Mouse (Mus musculus) liver, embryonic 16.5 days (tissue): ENCODE results near the gene Ppp1r14c. TPM values are rescaled to one million over a fixed set of nuclear protein-coding genes. Genes with fewer than 3 reads are reported as not detected.
A peak's percentile ranks its signal among the peaks of the same experiment; 100 is the strongest.

Source experiments
- ATAC-seq: fragments of 200-750 bp; cut with Nextera tagmentation; 2 replicates; pipeline ENCODE4 v1.8.0; 2017; ENCODE audit warnings: low read depth, mild to moderate bottlenecking, moderate number of reproducible peaks, moderate library complexity
- H3K27ac ChIP-seq: fragments of 300-500 bp; sonication (generic); 2 replicates; pipeline ENCODE4 v1.5.1; 2014; ENCODE audit warnings: mild to moderate bottlenecking, low read length
- H3K27me3 ChIP-seq: fragments of 300-500 bp; sonication (generic); 2 replicates; pipeline ENCODE4 v1.6.1; 2014; ENCODE audit warnings: low read depth, low read length, mixed read lengths; ENCODE audit not compliant: control insufficient read depth, insufficient read depth
- H3K36me3 ChIP-seq: fragments of 300-500 bp; sonication (generic); 2 replicates; pipeline ENCODE4 v1.6.1; 2014; ENCODE audit warnings: mild to moderate bottlenecking; ENCODE audit not compliant: control insufficient read depth, insufficient read depth
- H3K4me1 ChIP-seq: fragments of 300-500 bp; sonication (generic); 2 replicates; pipeline ENCODE4 v1.6.1; 2014; ENCODE audit warnings: low read depth, low read length, mixed read lengths; ENCODE audit not compliant: control insufficient read depth
- H3K4me2 ChIP-seq: fragments of 300-500 bp; sonication (generic); 2 replicates; pipeline ENCODE4 v1.6.1; 2014; ENCODE audit warnings: low read depth, low read length, mixed read lengths
- H3K4me3 ChIP-seq: fragments of 300-500 bp; sonication (generic); 2 replicates; pipeline ENCODE4 v1.5.1; 2014; ENCODE audit warnings: low read depth, mild to moderate bottlenecking, low read length
- H3K9ac ChIP-seq: fragments of 300-500 bp; sonication (generic); 2 replicates; pipeline ENCODE4 v1.6.1; 2014; ENCODE audit warnings: low read depth, low read length
- H3K9me3 ChIP-seq: fragments of 300-500 bp; sonication (generic); replicated peaks from 2 replicates; pipeline ENCODE4 v1.6.1; 2016; ENCODE audit warnings: low read length; ENCODE audit not compliant: control insufficient read depth
- WGBS: fragments of 180-500 bp; shearing (Covaris S2); extraction: QIAGEN DNeasy Blood & Tissue Kit; methylation state at CpG from one replicate; pipeline ENCODE4 v1.1.7; 2014; ENCODE audit not compliant: insufficient replicate concordance; 5-methylcytosine and 5-hydroxymethylcytosine counted together
- polyA plus RNA-seq: library from polyadenylated mRNA; unstranded; fragments of >200 nt; fragmentation: Nextera tagmentation; extraction: Ambion mirVana; gene quantifications from 2 replicates; pipeline ENCODE4 v1.2.1, GENCODE M21; 2015

Gene Ppp1r14c
- polyA plus RNA-seq = 0.25 and 0.33 TPM in 2 replicates

GRCm38 (mm10) chr10:3366036-3366869 is at the start of gene Ppp1r14c:
Ppp1r14c (plus strand) TSS chr10:3366057.
- Histone ChIP-seq H3K9me3 (no peaks in the 10 kb centered on the region), H3K4me3 (peak within 1 kb of the TSS; percentile 53), H3K27me3 (peaks cover 22% of the 10 kb centered on the region), H3K27ac (no peak within 1 kb of the TSS), H3K4me2 (peak within 1 kb of the TSS; percentile 67), H3K9ac (no peak within 1 kb of the TSS), H3K4me1 (no peaks in the 10 kb centered on the region), H3K36me3 (no peaks in the 10 kb centered on the region)
- under 1% methylated on average over 67 of the region's 74 CpGs for WGBS
- no peak for ATAC-seq

GRCm38 (mm10) chr10:3321406-3321805 is 44.5 kb upstream of the Ppp1r14c start:
- no peak overlapping the region for H3K27ac ChIP-seq
- no peak overlapping the region for H3K9ac ChIP-seq
- 59% methylated on average over 2 of the region's 2 CpGs for WGBS
- ATAC-seq = no peak
- H3K4me3 ChIP-seq = no peak overlapping the region
- no peaks in the 10 kb centered on the region for H3K36me3 ChIP-seq
- H3K27me3 ChIP-seq = no peaks in the 10 kb centered on the region
- H3K4me2 ChIP-seq = no peak overlapping the region
- H3K9me3 ChIP-seq = no peaks in the 10 kb centered on the region
- H3K4me1 ChIP-seq = no peaks in the 10 kb centered on the region

DNA sequence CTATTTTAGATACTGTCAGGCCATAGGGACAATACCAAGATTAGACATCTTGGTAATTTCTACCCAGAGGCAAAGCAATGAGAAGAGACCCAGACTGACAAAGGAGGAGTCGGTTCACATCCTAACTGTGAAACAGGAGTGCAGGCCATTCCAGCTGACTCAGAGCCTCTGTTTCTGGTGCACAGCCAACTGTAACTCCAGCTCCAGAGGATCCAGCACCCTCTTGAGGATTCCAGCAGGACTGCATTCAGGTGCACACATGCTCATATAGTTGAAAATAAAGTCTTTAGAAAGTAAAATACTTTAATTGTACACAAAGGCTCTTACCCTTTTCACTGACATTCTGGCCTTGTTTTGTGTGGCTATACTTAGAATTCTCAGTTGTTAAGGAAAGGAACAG is 40.4 kb upstream of the Ppp1r14c start:
- Histone ChIP-seq H3K4me1 (no peaks in the 10 kb centered on the region), H3K27ac (no peak overlapping the region), H3K4me3 (no peak overlapping the region), H3K9me3 (no peaks in the 10 kb centered on the region), H3K27me3 (no peaks in the 10 kb centered on the region), H3K36me3 (no peaks in the 10 kb centered on the region), H3K9ac (no peak overlapping the region), H3K4me2 (no peak overlapping the region)
- 52% methylated on average over 1 of the region's 1 CpGs for WGBS
- ATAC-seq = no peak

DNA sequence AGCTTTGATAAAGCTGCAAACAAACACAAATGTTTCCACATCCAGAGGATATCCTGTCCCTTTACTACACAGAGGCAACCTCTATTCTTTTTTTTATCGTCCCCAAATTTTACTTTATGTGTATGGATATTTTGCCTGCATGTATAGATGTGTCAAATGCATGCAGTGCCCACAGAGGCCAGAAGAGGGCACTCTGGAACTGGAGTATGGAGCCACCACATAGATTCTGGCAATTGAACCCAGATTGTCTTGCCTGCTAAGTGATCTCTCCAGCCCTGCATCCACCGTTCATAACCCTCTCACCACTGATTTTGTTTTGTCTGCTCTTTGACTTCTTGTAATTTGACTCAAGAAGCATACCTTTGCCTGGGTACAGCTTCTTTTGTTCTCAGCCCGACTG is 33.0 kb upstream of the Ppp1r14c start:
- H3K4me3 ChIP-seq = no peak overlapping the region
- no peak overlapping the region for H3K4me2 ChIP-seq
- H3K9ac ChIP-seq = no peak overlapping the region
- no peak for ATAC-seq
- no peaks in the 10 kb centered on the region for H3K4me1 ChIP-seq
- H3K27me3 ChIP-seq = no peaks in the 10 kb centered on the region
- no peaks in the 10 kb centered on the region for H3K36me3 ChIP-seq
- WGBS = 22% methylated on average over 3 of the region's 3 CpGs
- no peak overlapping the region for H3K27ac ChIP-seq
- H3K9me3 ChIP-seq = no peaks in the 10 kb centered on the region

DNA sequence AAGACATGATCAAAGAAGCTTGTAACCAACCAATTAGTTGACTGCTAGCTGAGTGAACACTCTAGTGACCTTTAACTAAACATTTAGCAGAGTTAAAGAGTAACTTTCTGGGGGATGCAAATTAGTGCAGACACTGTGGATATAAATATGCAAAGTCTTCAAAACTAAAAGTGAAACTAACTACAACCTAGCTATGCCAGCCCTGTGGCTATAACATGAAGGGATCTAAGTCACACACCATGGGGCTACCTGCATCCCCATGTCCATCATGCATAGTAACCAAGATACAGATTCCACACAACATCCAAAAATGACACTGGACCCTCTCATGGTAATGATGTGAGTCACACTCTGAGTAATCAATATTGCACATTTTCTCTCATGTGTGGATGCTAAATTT is 31.3 kb upstream of the Ppp1r14c start:
- no peak overlapping the region for H3K4me3 ChIP-seq
- H3K27ac ChIP-seq = no peak overlapping the region
- H3K9me3 ChIP-seq = no peaks in the 10 kb centered on the region
- H3K4me2 ChIP-seq = no peak overlapping the region
- H3K27me3 ChIP-seq = no peaks in the 10 kb centered on the region
- H3K9ac ChIP-seq = no peak overlapping the region
- no peaks in the 10 kb centered on the region for H3K36me3 ChIP-seq
- no peaks in the 10 kb centered on the region for H3K4me1 ChIP-seq
- ATAC-seq = no peak

DNA sequence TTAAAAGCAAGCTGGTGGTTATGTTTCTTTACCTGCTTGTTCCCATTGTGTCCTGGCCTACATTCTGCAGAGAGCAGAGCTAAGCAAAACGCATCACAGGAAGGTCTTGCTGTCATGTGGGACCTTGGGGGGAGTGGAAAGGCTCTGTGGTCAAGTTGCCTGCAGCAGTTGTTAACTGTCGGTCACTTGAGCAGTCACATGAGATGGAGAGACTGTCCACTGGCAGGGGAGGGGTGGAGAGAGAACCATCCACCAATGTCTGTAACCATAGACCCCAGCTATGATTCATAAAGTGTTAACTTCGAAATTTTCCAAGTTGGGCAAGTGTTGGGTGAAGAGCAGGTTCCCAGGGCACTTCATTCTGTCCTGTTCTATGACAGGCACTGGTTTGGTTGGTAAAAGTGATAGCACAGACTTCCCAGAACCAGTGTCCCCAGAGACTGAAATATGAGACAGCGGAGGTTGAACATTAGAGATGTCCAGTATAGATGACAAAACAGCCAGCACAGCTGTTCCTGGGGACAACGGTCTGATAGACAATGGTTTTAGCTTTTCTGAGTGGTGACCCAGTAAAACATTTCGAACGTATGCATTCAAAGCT is 29.0 kb upstream of the Ppp1r14c start:
- WGBS = 45% methylated on average over 7 of the region's 7 CpGs

GRCm38 (mm10) chr10:3337330-3337901 is 28.4 kb upstream of the Ppp1r14c start:
- Histone ChIP-seq H3K4me2 (no peak overlapping the region), H3K4me1 (no peaks in the 10 kb centered on the region), H3K27ac (no peak overlapping the region), H3K9me3 (no peaks in the 10 kb centered on the region), H3K27me3 (no peaks in the 10 kb centered on the region), H3K4me3 (no peak overlapping the region), H3K36me3 (no peaks in the 10 kb centered on the region), H3K9ac (no peak overlapping the region)
- WGBS = 17% methylated on average over 2 of the region's 2 CpGs
- ATAC-seq = no peak

More for the DNA sequence above, 29.0 kb upstream of the Ppp1r14c start:
- H3K9me3 ChIP-seq = no peaks in the 10 kb centered on the region
- no peaks in the 10 kb centered on the region for H3K4me1 ChIP-seq
- no peak overlapping the region for H3K27ac ChIP-seq
- no peaks in the 10 kb centered on the region for H3K36me3 ChIP-seq
- H3K4me3 ChIP-seq = no peak overlapping the region
- H3K9ac ChIP-seq = no peak overlapping the region
- no peak overlapping the region for H3K4me2 ChIP-seq
- no peaks in the 10 kb centered on the region for H3K27me3 ChIP-seq
- ATAC-seq = no peak

DNA sequence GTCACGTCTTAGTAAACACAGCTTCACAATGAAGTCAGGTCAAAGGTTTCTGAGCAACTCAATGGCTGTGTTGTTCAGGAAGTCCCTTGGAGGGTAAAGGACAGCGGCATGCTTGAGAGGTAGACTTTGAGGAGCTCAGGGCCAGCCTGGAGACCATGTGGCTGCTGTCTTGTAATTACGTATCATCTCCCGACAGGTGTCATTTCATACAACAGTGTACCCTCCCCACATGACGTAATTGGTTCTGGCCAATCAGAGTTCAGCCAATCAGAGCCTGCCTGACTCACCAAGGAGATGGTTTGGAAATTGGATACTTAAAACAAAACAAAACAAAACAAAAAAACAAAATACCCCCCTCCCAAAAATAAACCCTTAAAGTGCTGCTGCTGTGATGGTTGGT is 20.2 kb upstream of the Ppp1r14c start:
- H3K27ac ChIP-seq = no peak overlapping the region
- no peaks in the 10 kb centered on the region for H3K9me3 ChIP-seq
- no peaks in the 10 kb centered on the region for H3K36me3 ChIP-seq
- WGBS = 41% methylated on average over 5 of the region's 5 CpGs
- no peaks in the 10 kb centered on the region for H3K27me3 ChIP-seq
- no peak overlapping the region for H3K4me3 ChIP-seq
- no peaks in the 10 kb centered on the region for H3K4me1 ChIP-seq
- no peak for ATAC-seq
- no peak overlapping the region for H3K9ac ChIP-seq
- H3K4me2 ChIP-seq = no peak overlapping the region

DNA sequence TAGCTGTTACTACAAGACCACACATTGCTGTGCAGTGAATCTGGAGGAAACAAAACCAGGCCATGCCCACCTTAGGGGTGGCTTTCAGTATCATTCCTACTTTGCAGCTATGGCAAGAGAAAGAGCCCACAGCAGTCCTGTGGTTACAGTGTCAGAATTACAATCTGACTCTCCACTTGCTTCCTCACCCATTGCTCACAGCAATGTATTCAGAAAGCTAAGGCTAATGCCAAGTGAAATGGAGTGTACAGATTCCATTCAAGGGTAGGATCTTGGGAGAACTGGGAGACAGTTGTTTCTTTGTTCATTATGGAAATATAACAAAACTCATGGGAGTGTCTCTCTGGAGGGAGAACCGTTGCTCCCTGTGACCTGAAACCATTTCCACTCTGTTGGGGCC is 6.3 kb upstream of the Ppp1r14c start:
- Histone ChIP-seq H3K27ac (no peak overlapping the region), H3K9ac (no peak overlapping the region), H3K27me3 (no peaks in the 10 kb centered on the region; the same call in 1 of the 2 replicates), H3K9me3 (no peaks in the 10 kb centered on the region), H3K4me3 (no peak overlapping the region), H3K36me3 (no peaks in the 10 kb centered on the region), H3K4me2 (no peak overlapping the region), H3K4me1 (no peaks in the 10 kb centered on the region)
- WGBS = 71% methylated on average over 1 of the region's 1 CpGs
- ATAC-seq = no peak
